Mouse (Mus musculus) E14TG2a.4 (cell line): Measurements from ENCODE around the gene Add1.

Source experiments
- H3K27me3 ChIP-seq: 2 replicates; pipeline ENCODE4 v1.6.1; 2014; ENCODE audit warnings: low read length, control low read depth; ENCODE audit not compliant: insufficient read depth
- H3K36me3 ChIP-seq: 2 replicates; pipeline ENCODE4 v1.6.1; 2014; ENCODE audit warnings: low read length, control low read depth; ENCODE audit not compliant: insufficient read depth
- H3K4me1 ChIP-seq: replicated peaks from 2 replicates; pipeline ENCODE4 v1.6.1; 2014; ENCODE audit warnings: low read depth, low read length, control low read depth
- H3K4me3 ChIP-seq: replicated peaks from 2 replicates; pipeline ENCODE4 v1.5.1; 2014; ENCODE audit warnings: mild to moderate bottlenecking, low read length
- H3K9me3 ChIP-seq: 2 replicates; pipeline ENCODE4 v1.6.1; 2014; ENCODE audit warnings: low read length, control low read depth
- CTCF ChIP-seq: conservative IDR thresholded peaks from 2 replicates; pipeline ENCODE4 v1.5.1; 2014; ENCODE audit warnings: low read length
- NANOG ChIP-seq: IDR thresholded peaks from 2 replicates; pipeline ENCODE4 v1.6.1; 2014; ENCODE audit warnings: borderline replicate concordance, low read length, mixed read lengths
- POU5F1 ChIP-seq: IDR thresholded peaks from 2 replicates; pipeline ENCODE4 v1.6.1; 2014; ENCODE audit warnings: low read length, borderline replicate concordance

Add1 gene

DNA sequence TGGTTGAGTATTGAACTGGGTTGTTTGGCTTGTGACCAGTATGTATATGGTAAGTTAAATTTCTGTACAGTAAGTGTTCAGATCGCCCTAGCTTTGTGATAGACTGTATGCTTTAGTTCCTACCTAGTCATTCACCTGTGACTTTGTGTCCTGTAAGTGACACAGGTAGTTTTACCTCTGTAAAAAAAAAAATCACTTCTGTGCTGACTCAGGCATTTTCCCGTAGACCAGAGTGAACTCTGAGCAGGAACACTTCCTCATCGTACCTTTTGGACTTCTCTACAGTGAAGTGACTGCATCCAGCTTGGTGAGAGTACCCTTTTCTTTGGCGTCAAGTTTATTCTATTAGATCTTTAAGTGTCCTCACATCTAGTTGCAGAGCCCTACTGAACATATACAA, 36.5 kb downstream of the Add1 start:
- Histone ChIP-seq H3K27me3 (no peaks in the 10 kb centered on the region), H3K4me3 (no peak overlapping the region), H3K9me3 (no peaks in the 10 kb centered on the region), H3K36me3 (peaks cover 68% of the 10 kb centered on the region), H3K4me1 (no peaks in the 10 kb centered on the region)
- no peak for TF ChIP-seq POU5F1
- no peak for TF ChIP-seq CTCF
- no peak for TF ChIP-seq NANOG

DNA sequence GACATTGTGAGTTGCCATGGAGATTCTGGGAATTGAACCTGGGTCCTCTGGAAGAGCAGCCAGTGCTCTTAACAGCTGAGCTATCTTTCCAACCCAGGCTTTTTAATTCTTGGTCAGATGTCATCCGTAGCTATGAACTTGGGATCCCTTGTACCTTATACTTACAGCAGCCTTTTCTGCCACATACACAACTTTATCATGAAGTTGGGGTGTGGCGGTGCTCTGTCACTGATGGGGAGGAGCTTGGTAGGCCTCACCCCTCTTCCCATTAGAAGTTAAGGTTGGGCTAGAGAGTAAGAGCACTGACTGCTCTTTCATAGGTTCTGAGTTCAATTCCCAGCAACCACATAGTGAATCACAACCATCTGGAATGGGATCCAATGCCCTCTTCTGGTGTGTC, 59.5 kb downstream of the Add1 start:
- no peak overlapping the region for H3K4me3 ChIP-seq
- TF ChIP-seq NANOG (no peak), POU5F1 (no peak), CTCF (no peak)
- H3K36me3 ChIP-seq: peaks cover 82% of the 10 kb centered on the region
- H3K4me1 ChIP-seq: peaks cover 63% of the 10 kb centered on the region
- no peaks in the 10 kb centered on the region for H3K9me3 ChIP-seq
- H3K27me3 ChIP-seq: no peaks in the 10 kb centered on the region

DNA sequence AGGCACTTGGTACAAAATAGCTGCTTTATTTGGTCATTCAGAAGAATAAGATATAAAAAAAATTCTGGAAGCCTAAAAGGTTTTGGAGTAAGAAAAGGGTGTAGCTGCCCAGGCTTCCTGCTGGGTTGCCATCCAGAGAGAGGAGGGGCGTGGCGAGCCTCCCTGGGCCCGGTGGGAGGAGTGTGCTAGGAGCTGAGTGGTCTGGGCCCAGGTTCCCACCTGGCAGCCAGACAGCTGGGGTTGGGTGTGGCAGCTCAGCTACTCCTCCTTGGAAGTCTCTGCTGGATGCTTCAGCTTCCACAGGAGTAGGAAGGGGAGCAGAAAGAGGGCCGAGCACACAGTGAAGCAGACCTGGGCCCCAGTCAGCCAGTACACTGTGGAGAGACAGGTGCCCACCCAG, 60.2 kb downstream of the Add1 start:
- Histone ChIP-seq H3K27me3 (no peaks in the 10 kb centered on the region), H3K4me3 (peak overlapping the region; percentile 87; the same call in 1 of the 2 replicates), H3K9me3 (no peaks in the 10 kb centered on the region), H3K36me3 (peaks cover 82% of the 10 kb centered on the region), H3K4me1 (peaks cover 69% of the 10 kb centered on the region)
- TF ChIP-seq CTCF (no peak), POU5F1 (no peak), NANOG (no peak)

- peaks cover 81% of the 10 kb centered on the region for H3K4me1 ChIP-seq
- TF ChIP-seq POU5F1: no peak
- TF ChIP-seq NANOG: no peak
- no peak for TF ChIP-seq CTCF
- H3K27me3 ChIP-seq: no peaks in the 10 kb centered on the region
- H3K9me3 ChIP-seq: no peaks in the 10 kb centered on the region
- H3K36me3 ChIP-seq: peaks cover 82% of the 10 kb centered on the region
- peak overlapping the region; percentile 87 for H3K4me3 ChIP-seq
These were observed 61.4 kb downstream of the Add1 start for GRCm38 (mm10) chr5:34634746-34635400.

DNA sequence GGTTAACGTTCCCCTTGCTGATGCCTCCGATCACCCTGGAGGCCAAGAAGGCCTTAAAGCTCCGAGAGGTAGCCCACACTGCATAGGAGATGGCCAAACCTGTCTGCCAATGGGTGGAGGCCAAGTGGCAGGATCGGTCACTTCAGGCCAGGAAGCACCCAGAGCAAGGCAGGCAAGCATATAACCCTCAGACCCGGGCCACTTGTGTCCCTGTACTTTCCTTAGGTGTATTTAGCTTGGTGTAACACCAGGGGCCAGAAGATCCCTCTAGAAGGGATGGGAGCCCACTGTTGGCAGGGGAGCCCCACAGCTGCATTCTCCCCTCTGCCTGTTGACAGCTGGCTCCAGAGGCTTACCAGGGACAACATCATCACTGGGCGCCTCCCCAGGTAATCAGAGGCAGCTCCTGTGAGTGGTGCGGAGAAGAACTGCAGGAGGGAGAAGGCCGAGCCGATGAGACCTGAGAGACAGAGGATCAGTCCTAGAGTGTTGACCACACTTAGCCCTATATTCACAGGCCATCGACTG, 62.3 kb downstream of the Add1 start:
- H3K4me1 ChIP-seq: peaks cover 81% of the 10 kb centered on the region
- H3K4me3 ChIP-seq: peak overlapping the region; percentile 87
- no peaks in the 10 kb centered on the region for H3K27me3 ChIP-seq
- peaks cover 82% of the 10 kb centered on the region for H3K36me3 ChIP-seq
- TF ChIP-seq NANOG (no peak), CTCF (no peak), POU5F1 (no peak)
- no peaks in the 10 kb centered on the region for H3K9me3 ChIP-seq

DNA sequence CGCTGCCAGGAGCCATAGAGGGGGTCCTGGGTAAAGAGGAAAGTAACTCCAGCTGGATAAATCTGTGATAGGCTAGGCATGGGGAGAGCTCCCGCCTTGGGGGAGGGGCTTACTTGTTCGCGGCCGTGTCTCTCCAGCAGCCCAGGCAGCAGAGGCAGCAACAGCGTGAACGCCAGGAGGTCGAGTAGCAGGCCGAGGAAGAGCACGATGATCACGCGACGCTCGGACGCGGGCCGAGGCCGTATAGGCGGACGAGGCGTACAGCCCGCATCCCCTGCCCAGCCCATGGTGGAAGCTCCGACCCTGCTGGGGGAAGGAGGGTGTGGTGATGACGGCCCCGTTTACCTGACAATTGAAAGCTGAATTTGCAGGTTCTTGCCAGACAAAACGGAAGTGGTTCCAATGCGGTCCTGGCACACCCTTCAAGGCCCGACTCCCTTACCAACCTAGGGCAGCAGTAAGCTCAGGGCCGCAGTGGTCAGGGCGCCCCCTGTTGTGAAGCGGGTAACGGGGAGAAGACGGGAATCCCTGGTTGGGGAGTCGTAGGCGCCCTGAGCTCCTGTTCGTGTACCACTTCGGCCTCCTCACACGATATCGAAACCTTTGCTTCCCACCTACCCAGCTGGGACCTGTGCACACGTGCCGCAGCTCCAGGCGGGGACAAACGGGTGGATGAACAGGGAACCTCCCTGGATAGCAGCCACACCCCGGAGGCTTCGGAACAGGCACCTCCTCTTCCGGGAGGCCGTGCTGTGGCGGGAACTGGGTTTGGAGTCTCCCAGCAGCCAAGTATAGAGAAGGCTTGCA, 63.2 kb downstream of the Add1 start, which contains the start of gene Mfsd10:
Gene Mfsd10, minus strand, starts transcription at position 732 of the 807 bp plus-strand sequence.
- Histone ChIP-seq H3K36me3 (peaks cover 82% of the 10 kb centered on the region), H3K4me1 (peaks cover 80% of the 10 kb centered on the region), H3K27me3 (no peaks in the 10 kb centered on the region), H3K4me3 (peak within 1 kb of the TSS; percentile 87), H3K9me3 (no peaks in the 10 kb centered on the region)
- TF ChIP-seq POU5F1 (no peak), CTCF (no peak), NANOG (no peak)

DNA sequence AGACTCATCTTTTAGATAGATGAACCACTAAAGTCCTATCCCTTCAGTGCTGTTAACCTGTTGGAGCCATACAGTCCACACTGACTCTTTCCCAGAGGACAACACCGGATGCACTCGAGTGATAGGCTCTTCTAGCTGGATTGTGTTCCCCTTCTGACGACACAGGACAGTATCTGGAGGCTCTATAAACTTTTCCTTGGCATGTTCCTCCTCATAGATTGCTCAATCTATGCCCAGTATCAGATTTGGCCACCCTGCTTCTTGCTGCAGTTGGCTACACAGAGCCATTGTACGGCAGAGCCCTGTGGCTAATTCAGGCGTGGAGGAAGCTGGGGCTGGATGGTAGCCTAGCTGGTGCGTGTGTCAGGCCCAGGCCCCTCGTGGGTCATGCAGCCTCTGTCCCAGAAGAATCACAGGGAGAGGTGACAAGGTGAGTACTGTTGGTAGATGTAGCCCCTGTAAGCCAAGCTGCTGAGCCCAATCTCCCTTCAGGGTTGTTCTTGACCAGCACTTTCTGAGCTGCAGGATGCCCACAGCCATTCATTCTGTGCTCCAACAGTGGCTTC, 64.2 kb downstream of the Add1 start:
- Histone ChIP-seq H3K4me3 (peak overlapping the region; percentile 87), H3K27me3 (no peaks in the 10 kb centered on the region), H3K4me1 (peaks cover 76% of the 10 kb centered on the region), H3K9me3 (no peaks in the 10 kb centered on the region), H3K36me3 (peaks cover 78% of the 10 kb centered on the region)
- TF ChIP-seq CTCF: no peak
- no peak for TF ChIP-seq POU5F1
- TF ChIP-seq NANOG: no peak

DNA sequence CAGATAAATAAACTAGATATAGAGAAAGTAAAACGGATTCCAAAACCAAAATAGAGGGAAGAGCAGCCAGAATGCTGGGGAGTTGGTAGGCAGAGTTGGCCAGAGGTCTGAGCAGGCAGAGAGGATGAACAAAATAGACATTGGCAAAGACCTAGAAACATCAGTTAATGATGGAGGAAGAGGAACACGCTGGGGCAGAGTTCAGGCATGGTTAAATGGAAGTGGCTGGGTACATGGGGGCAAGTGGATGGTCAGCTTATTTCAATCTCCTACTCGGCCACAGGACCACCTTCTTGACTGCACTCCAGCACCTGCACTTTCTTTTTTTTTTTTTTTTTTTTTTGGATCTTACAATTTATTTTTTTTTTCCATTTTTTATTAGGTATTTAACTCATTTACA, 68.5 kb downstream of the Add1 start:
- TF ChIP-seq CTCF (no peak), NANOG (no peak), POU5F1 (no peak)
- H3K4me1 ChIP-seq: peaks cover 63% of the 10 kb centered on the region
- H3K36me3 ChIP-seq: peaks cover 92% of the 10 kb centered on the region
- no peaks in the 10 kb centered on the region for H3K9me3 ChIP-seq
- no peak overlapping the region for H3K4me3 ChIP-seq
- H3K27me3 ChIP-seq: no peaks in the 10 kb centered on the region
